Mouse (Mus musculus): Measurements from ENCODE around the gene Otos.

- no peak for TF ChIP-seq CTCF (IDR thresholded peaks at IDR 0.05; ENCODE audit: extremely low read depth, insufficient read depth, insufficient read length, insufficient replicate concordance)
- TF ChIP-seq POLR2A (IDR thresholded peaks at IDR 0.05; ENCODE audit: low read depth, low read length), result no peak
These were observed 12.0 kb downstream of the Otos start for GRCm38 (mm10) chr1:92636676-92637075.
